Mouse (Mus musculus): ENCODE measurements around the gene Bag5. TPM values are rescaled to one million over a fixed set of nuclear protein-coding genes. Genes with fewer than 3 reads are reported as not detected.

Bag5 gene
- polyA plus RNA-seq, 1 experiment from 2014 or later = 62.2 TPM

- Histone ChIP-seq H3K27me3 (ENCODE audit: control insufficient read depth, insufficient read depth, low read length) (peaks cover 6% of the 10 kb centered on the region), H3K9ac (ENCODE audit: low read length) (no peak overlapping the region), H3K36me3 (ENCODE audit: control insufficient read depth, insufficient read depth, low read length) (0 out of 2 replicates have a peak, but pooled peaks cover 4% of the 10 kb centered on the region), H3K4me2 (no peak overlapping the region), H3K4me3 (ENCODE audit: low read depth, low read length) (no peak overlapping the region), H3K27ac (ENCODE audit: low read depth, low read length) (no peak overlapping the region), H3K9me3 (ENCODE audit: control insufficient read depth, low read length) (no peaks in the 10 kb centered on the region), H3K4me1 (ENCODE audit: control insufficient read depth, insufficient read depth, low read length) (peaks cover 26% of the 10 kb centered on the region)
- ATAC-seq (ENCODE audit: low FRiP score) (no peak), DNase-seq (ENCODE audit: low spot score, missing footprints) (no peak)
- 82% methylated on average over 6 of the region's 6 CpGs for WGBS
Observed at GRCm38 (mm10) chr12:111675797-111676580, 37.1 kb downstream of the Bag5 start.

- H3K27ac ChIP-seq (ENCODE audit: low read depth, low read length) = no peak overlapping the region
- peaks cover 6% of the 10 kb centered on the region; the same call in 1 of the 2 replicates for H3K36me3 ChIP-seq (ENCODE audit: control insufficient read depth, insufficient read depth, low read length)
Observed at GRCm38 (mm10) chr12:111674850-111675486, 38.1 kb downstream of the Bag5 start.

GRCm38 (mm10) chr12:111672581-111672980, 40.5 kb downstream of the Bag5 start:
- H3K4me2 ChIP-seq = peak overlapping the region; percentile 61
- H3K27me3 ChIP-seq (ENCODE audit: control insufficient read depth, insufficient read depth, low read length) = peaks cover 6% of the 10 kb centered on the region
- peak overlapping the region; percentile 97 for H3K9ac ChIP-seq (ENCODE audit: low read length)

More at GRCm38 (mm10) chr12:111674850-111675486, 38.1 kb downstream of the Bag5 start:
- Histone ChIP-seq H3K9me3 (ENCODE audit: control insufficient read depth, low read length) (no peaks in the 10 kb centered on the region), H3K4me3 (ENCODE audit: low read depth, low read length) (no peak overlapping the region), H3K4me2 (no peak overlapping the region), H3K4me1 (ENCODE audit: control insufficient read depth, insufficient read depth, low read length) (peaks cover 29% of the 10 kb centered on the region), H3K27me3 (ENCODE audit: control insufficient read depth, insufficient read depth, low read length) (peaks cover 6% of the 10 kb centered on the region), H3K9ac (ENCODE audit: low read length) (no peak overlapping the region)
- no peak for DNase-seq (ENCODE audit: low spot score, missing footprints)
- WGBS = 52% methylated on average over 2 of the region's 2 CpGs
- ATAC-seq (ENCODE audit: low FRiP score) = no peak

GRCm38 (mm10) chr12:111672176-111672575, 40.9 kb downstream of the Bag5 start, which contains the start of gene Ckb:
Gene Ckb, minus strand, starts transcription at chr12:111672338.
- H3K9ac ChIP-seq (ENCODE audit: low read length) = peak within 1 kb of the TSS; percentile 97
- H3K4me2 ChIP-seq = peak within 1 kb of the TSS; percentile 61
- ATAC-seq (ENCODE audit: low FRiP score) = peak; percentile 85
- peak within 1 kb of the TSS; percentile 91 for H3K4me3 ChIP-seq (ENCODE audit: low read depth, low read length)
- H3K9me3 ChIP-seq (ENCODE audit: control insufficient read depth, low read length) = no peaks in the 10 kb centered on the region
- H3K27me3 ChIP-seq (ENCODE audit: control insufficient read depth, insufficient read depth, low read length) = peaks cover 6% of the 10 kb centered on the region
- peaks cover 30% of the 10 kb centered on the region for H3K4me1 ChIP-seq (ENCODE audit: control insufficient read depth, insufficient read depth, low read length)
- peak; percentile 98 for DNase-seq (ENCODE audit: low spot score, missing footprints)
- H3K36me3 ChIP-seq (ENCODE audit: control insufficient read depth, insufficient read depth, low read length) = peaks cover 12% of the 10 kb centered on the region; the same call in 1 of the 2 replicates
- peak within 1 kb of the TSS; percentile 87 for H3K27ac ChIP-seq (ENCODE audit: low read depth, low read length)
- under 1% methylated on average over 31 of the region's 31 CpGs for WGBS

More at GRCm38 (mm10) chr12:111672581-111672980, 40.5 kb downstream of the Bag5 start:
- H3K27ac ChIP-seq (ENCODE audit: low read depth, low read length) = peak overlapping the region; percentile 37
- H3K4me3 ChIP-seq (ENCODE audit: low read depth, low read length) = peak overlapping the region; percentile 91
- DNase-seq (ENCODE audit: low spot score, missing footprints) (no peak), ATAC-seq (ENCODE audit: low FRiP score) (no peak)
- H3K4me1 ChIP-seq (ENCODE audit: control insufficient read depth, insufficient read depth, low read length) = peaks cover 34% of the 10 kb centered on the region
- WGBS = 7% methylated on average over 12 of the region's 12 CpGs
- peaks cover 12% of the 10 kb centered on the region; the same call in 1 of the 2 replicates for H3K36me3 ChIP-seq (ENCODE audit: control insufficient read depth, insufficient read depth, low read length)
- no peaks in the 10 kb centered on the region for H3K9me3 ChIP-seq (ENCODE audit: control insufficient read depth, low read length)

- peaks cover 12% of the 10 kb centered on the region; the same call in 1 of the 2 replicates for H3K36me3 ChIP-seq (ENCODE audit: control insufficient read depth, insufficient read depth, low read length)
- H3K4me3 ChIP-seq (ENCODE audit: low read depth, low read length) = peak overlapping the region; percentile 91
- peak; percentile 46 for ATAC-seq (ENCODE audit: low FRiP score)
- DNase-seq (ENCODE audit: low spot score, missing footprints) = peak; percentile 97
- peak overlapping the region; percentile 97 for H3K9ac ChIP-seq (ENCODE audit: low read length)
- peaks cover 6% of the 10 kb centered on the region for H3K27me3 ChIP-seq (ENCODE audit: control insufficient read depth, insufficient read depth, low read length)
- peak overlapping the region; percentile 61 for H3K4me2 ChIP-seq
- peak overlapping the region; percentile 87 for H3K27ac ChIP-seq (ENCODE audit: low read depth, low read length)
- H3K9me3 ChIP-seq (ENCODE audit: control insufficient read depth, low read length) = no peaks in the 10 kb centered on the region
- H3K4me1 ChIP-seq (ENCODE audit: control insufficient read depth, insufficient read depth, low read length) = peaks cover 28% of the 10 kb centered on the region
- WGBS = under 1% methylated on average over 34 of the region's 34 CpGs
Observed at GRCm38 (mm10) chr12:111671431-111671902, 41.6 kb downstream of the Bag5 start.

- H3K4me3 ChIP-seq (ENCODE audit: low read depth, low read length) = peak overlapping the region; percentile 91
- peak overlapping the region; percentile 87 for H3K27ac ChIP-seq (ENCODE audit: low read depth, low read length)
- no peaks in the 10 kb centered on the region for H3K9me3 ChIP-seq (ENCODE audit: control insufficient read depth, low read length)
- 0 out of 2 replicates have a peak, but pooled peaks have one; percentile 0 for ATAC-seq (ENCODE audit: low FRiP score)
- H3K4me1 ChIP-seq (ENCODE audit: control insufficient read depth, insufficient read depth, low read length) = peaks cover 28% of the 10 kb centered on the region
- no peak for DNase-seq (ENCODE audit: low spot score, missing footprints)
- H3K4me2 ChIP-seq = peak overlapping the region; percentile 61
- WGBS = under 1% methylated on average over 35 of the region's 35 CpGs
- H3K36me3 ChIP-seq (ENCODE audit: control insufficient read depth, insufficient read depth, low read length) = peaks cover 12% of the 10 kb centered on the region; the same call in 1 of the 2 replicates
- H3K27me3 ChIP-seq (ENCODE audit: control insufficient read depth, insufficient read depth, low read length) = peaks cover 6% of the 10 kb centered on the region
- peak overlapping the region; percentile 97 for H3K9ac ChIP-seq (ENCODE audit: low read length)
Observed at GRCm38 (mm10) chr12:111670976-111671375, 42.1 kb downstream of the Bag5 start.

GRCm38 (mm10) chr12:111670371-111670971, 42.6 kb downstream of the Bag5 start:
- peak overlapping the region; percentile 87 for H3K27ac ChIP-seq (ENCODE audit: low read depth, low read length)
- WGBS = 3% methylated on average over 28 of the region's 29 CpGs
- DNase-seq (ENCODE audit: low spot score, missing footprints) (peak; percentile 94), ATAC-seq (ENCODE audit: low FRiP score) (no peak)
- peak overlapping the region; percentile 61 for H3K4me2 ChIP-seq
- H3K36me3 ChIP-seq (ENCODE audit: control insufficient read depth, insufficient read depth, low read length) = peaks cover 12% of the 10 kb centered on the region; the same call in 1 of the 2 replicates
- peak overlapping the region; percentile 91 for H3K4me3 ChIP-seq (ENCODE audit: low read depth, low read length)
- H3K27me3 ChIP-seq (ENCODE audit: control insufficient read depth, insufficient read depth, low read length) = peaks cover 6% of the 10 kb centered on the region
- no peaks in the 10 kb centered on the region for H3K9me3 ChIP-seq (ENCODE audit: control insufficient read depth, low read length)
- H3K4me1 ChIP-seq (ENCODE audit: control insufficient read depth, insufficient read depth, low read length) = peaks cover 28% of the 10 kb centered on the region
- peak overlapping the region; percentile 97 for H3K9ac ChIP-seq (ENCODE audit: low read length)

GRCm38 (mm10) chr12:111669961-111670360, 43.1 kb downstream of the Bag5 start:
- Histone ChIP-seq H3K9me3 (ENCODE audit: control insufficient read depth, low read length) (no peaks in the 10 kb centered on the region), H3K4me1 (ENCODE audit: control insufficient read depth, insufficient read depth, low read length) (peaks cover 28% of the 10 kb centered on the region), H3K27me3 (ENCODE audit: control insufficient read depth, insufficient read depth, low read length) (peaks cover 6% of the 10 kb centered on the region), H3K36me3 (ENCODE audit: control insufficient read depth, insufficient read depth, low read length) (peaks cover 12% of the 10 kb centered on the region; the same call in 1 of the 2 replicates), H3K27ac (ENCODE audit: low read depth, low read length) (peak overlapping the region; percentile 86; the same call in 1 of the 2 replicates), H3K4me3 (ENCODE audit: low read depth, low read length) (peak overlapping the region; percentile 91), H3K9ac (ENCODE audit: low read length) (peak overlapping the region; percentile 97), H3K4me2 (peak overlapping the region; percentile 61)
- 39% methylated on average over 8 of the region's 8 CpGs for WGBS
- no peak for ATAC-seq (ENCODE audit: low FRiP score)
- peak; percentile 87 for DNase-seq (ENCODE audit: low spot score, missing footprints)

Data from midbrain, embryonic 11.5 days (tissue).